Mouse (Mus musculus) MEL-GATA-1-ER (cell line): ENCODE measurements around the gene Ecsit.

Experiments used
- DNase-seq: peaks from one replicate; pipeline ENCODE4 v3.0.0-alpha.2; 2012; ENCODE audit warnings: low read depth; ENCODE audit errors: extremely low read depth

The Ecsit gene

GRCm38 (mm10) chr9:22051958-22052254 is 33.3 kb downstream of the Ecsit start, which contains the start of gene Elavl3:
Gene Elavl3 (minus strand): TSS chr9:22052023.
- no peak for DNase-seq

- no peak for DNase-seq
Observed at GRCm38 (mm10) chr9:22051161-22051957, 33.9 kb downstream of the Ecsit start.

GRCm38 (mm10) chr9:22050351-22050889 is 34.8 kb downstream of the Ecsit start:
- no peak for DNase-seq

GRCm38 (mm10) chr9:22049721-22050270 is 35.4 kb downstream of the Ecsit start:
- no peak for DNase-seq

- DNase-seq: no peak
Observed at GRCm38 (mm10) chr9:22049315-22049714, 35.9 kb downstream of the Ecsit start.

- DNase-seq: no peak
Observed at GRCm38 (mm10) chr9:22047329-22047728, 37.9 kb downstream of the Ecsit start.

- no peak for DNase-seq
Observed at GRCm38 (mm10) chr9:22041832-22042231, 43.4 kb downstream of the Ecsit start.

GRCm38 (mm10) chr9:22037826-22038225 is 47.4 kb downstream of the Ecsit start:
- DNase-seq: no peak

GRCm38 (mm10) chr9:22035300-22036044 is 49.8 kb downstream of the Ecsit start:
- DNase-seq: no peak

GRCm38 (mm10) chr9:22030386-22030785 is 54.9 kb downstream of the Ecsit start:
- no peak for DNase-seq

- DNase-seq: no peak
Observed at GRCm38 (mm10) chr9:22028467-22028866, 56.8 kb downstream of the Ecsit start.

GRCm38 (mm10) chr9:22024592-22024991 is 60.6 kb downstream of the Ecsit start:
- no peak for DNase-seq
